Mouse (Mus musculus) MEL (cell line): ENCODE results near the gene Rdh8.

Experiments used
- POLR2A ChIP-seq, 2 experiments: IDR thresholded peaks; 2 replicates each; pipeline ENCODE4 v1.6.1; 2011 to 2012; ENCODE audit warnings: low read length in 2 of 2, mild to moderate bottlenecking in 2 of 2, control low read depth in 1 of 2, improper control_type of control experiment in 1 of 2, low read depth in 1 of 2, moderate library complexity in 1 of 2; ENCODE audit not compliant: control insufficient read depth in 1 of 2, insufficient read depth in 1 of 2, poor library complexity in 1 of 2
- POLR2AphosphoS2 ChIP-seq: IDR thresholded peaks from 2 replicates; pipeline ENCODE4 v1.6.1; 2011; ENCODE audit warnings: low read length, improper control_type of control experiment
- SIN3A ChIP-seq: IDR thresholded peaks from 2 replicates; pipeline ENCODE4 v1.6.1; 2012; ENCODE audit warnings: low read length, improper control_type of control experiment, inconsistent platforms

DNA sequence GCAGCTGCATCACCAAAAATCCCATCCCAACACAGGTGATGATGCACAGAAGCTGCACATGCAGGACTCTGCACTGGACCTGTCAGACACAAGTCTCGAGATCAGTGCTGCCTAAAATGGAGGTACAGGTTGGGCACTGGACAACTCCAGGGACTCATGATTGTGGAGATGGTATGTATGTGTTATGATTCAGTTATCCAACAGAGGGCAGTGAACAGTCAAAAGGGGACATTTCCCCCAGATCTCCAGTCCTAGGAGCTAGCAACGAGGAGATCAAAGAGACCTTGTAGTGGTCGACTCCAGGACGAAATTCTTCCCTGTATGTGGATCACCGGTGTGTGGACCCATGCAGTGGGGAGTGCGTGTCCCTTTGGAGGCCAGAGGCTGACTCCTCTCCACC, 41.6 kb downstream of the Rdh8 start:
- TF ChIP-seq POLR2A (IDR thresholded peaks at IDR 0.05; ENCODE audit: control insufficient read depth in 1 of 2, insufficient read depth in 1 of 2, low read depth in 1 of 2, low read length in 2 of 2, poor library complexity in 1 of 2) (no peak), SIN3A (no peak), POLR2AphosphoS2 (no peak)
